Mouse (Mus musculus) heart, postnatal 0 days (tissue): ENCODE results near the gene Hoxc9.

Source experiments
- CTCF ChIP-seq: IDR thresholded peaks from 2 replicates; pipeline ENCODE4 v1.5.1; 2016; ENCODE audit warnings: antibody characterized with exemption, control low read depth, low read depth
- EP300 ChIP-seq: IDR thresholded peaks from 2 replicates; pipeline ENCODE4 v1.6.1; 2016; ENCODE audit warnings: antibody characterized with exemption, low read depth

GRCm38 (mm10) chr15:102997431-102997830, 21.2 kb downstream of the Hoxc9 start:
- TF ChIP-seq CTCF = no peak
- TF ChIP-seq EP300 = no peak
